Comparison of ENCODE assay signal across 17 mouse cellular contexts in genomic region chr16:93046221-93046620, GRCm38 (mm10).
DNase-seq lines count a peak whose midpoint lies in the region; TF ChIP-seq lines count a peak whose summit lies in the region.
"Had no signal": no experiment of that assay in that cellular context is flagged by ENCODE, and none has a peak within 500 bp of the region (broad histone marks: within the 10 kb centered on the region; RNA-seq: fewer than 3 reads in every experiment).

No protein-coding gene starts in this region.

- H3K4me1 ChIP-seq in testis, adult 2 months (ENCODE audit: control insufficient read depth, insufficient read depth, low read length), result peaks cover 2% of the 10 kb centered on the region; the same call in 1 of the 2 replicates
- H3K4me1 ChIP-seq in hindbrain, embryonic 10.5 days (replicated peaks), result peaks cover 9% of the 10 kb centered on the region

- H3K4me3 ChIP-seq in testis, adult 2 months (ENCODE audit: control insufficient read depth, low read depth, low read length), result peak overlapping the region; percentile 68
- no peak overlapping the region for H3K4me3 ChIP-seq in hindbrain, embryonic 10.5 days
- H3K4me3 ChIP-seq: embryonic facial prominence, embryonic 10.5 days; embryonic facial prominence, embryonic 12.5 days; forebrain, embryonic 10.5 days; forebrain, embryonic 12.5 days had no signal

- H3K27me3 ChIP-seq in testis, adult 2 months (ENCODE audit: control insufficient read depth, insufficient read depth, low read length), result no peaks in the 10 kb centered on the region
- no peaks in the 10 kb centered on the region for H3K27me3 ChIP-seq in hindbrain, embryonic 10.5 days (ENCODE audit: insufficient read depth, poor library complexity, severe bottlenecking)
- H3K27me3 ChIP-seq: embryonic facial prominence, embryonic 12.5 days; forebrain, embryonic 12.5 days had no signal

- TF ChIP-seq POLR2A in testis, adult 2 months (IDR thresholded peaks at IDR 0.05; ENCODE audit: control insufficient read depth, low read depth, low read length), result no peak

- no peak for TF ChIP-seq CTCF in testis, adult 2 months (IDR thresholded peaks at IDR 0.05; ENCODE audit: control insufficient read depth, insufficient read depth, insufficient replicate concordance, low read depth, low read length)

- H3K9me3 ChIP-seq in hindbrain, embryonic 10.5 days, result no peaks in the 10 kb centered on the region
- H3K9me3 ChIP-seq: embryonic facial prominence, embryonic 10.5 days; embryonic facial prominence, embryonic 12.5 days; forebrain, embryonic 10.5 days; forebrain, embryonic 12.5 days had no signal

- no peak overlapping the region for H3K27ac ChIP-seq in testis, adult 2 months (ENCODE audit: control insufficient read depth, insufficient read depth, low read depth, low read length)
- no peak overlapping the region for H3K27ac ChIP-seq in hindbrain, embryonic 10.5 days
- H3K27ac ChIP-seq: embryonic facial prominence, embryonic 10.5 days; embryonic facial prominence, embryonic 12.5 days; forebrain, embryonic 10.5 days; forebrain, embryonic 12.5 days had no signal

- DNase-seq in testis, postnatal 14 days (ENCODE audit: low spot score), result no peak
- DNase-seq in fat pad, adult 2 months (ENCODE audit: extremely low read depth, low read depth, low spot score), result peak; percentile 18
- no peak for DNase-seq in layer of hippocampus, adult 11-12 months (ENCODE audit: low spot score)
- DNase-seq in hindbrain, embryonic 10.5 days (ENCODE audit: low spot score), result no peak
- DNase-seq: adrenal gland, adult 2 months; adrenal gland, postnatal 10 days; adrenal gland, postnatal 25 days; cerebellum, adult 11-12 months; cerebellum, adult 2 months; cerebellum, adult 9-10 months; cerebellum, postnatal 10 days; cerebellum, postnatal 25 days had no signal

- WGBS in hindbrain, embryonic 10.5 days, result 91% methylated on average over 3 of the region's 3 CpGs

- no peaks in the 10 kb centered on the region for H3K36me3 ChIP-seq in testis, adult 2 months (ENCODE audit: control insufficient read depth, insufficient read depth, low read length)
- no peaks in the 10 kb centered on the region for H3K36me3 ChIP-seq in hindbrain, embryonic 10.5 days
- H3K36me3 ChIP-seq: embryonic facial prominence, embryonic 10.5 days; embryonic facial prominence, embryonic 12.5 days; forebrain, embryonic 10.5 days; forebrain, embryonic 12.5 days had no signal
